Mouse (Mus musculus) thymus, adult 2 months (tissue): ENCODE measurements around the gene Hist1h1c.

Experiments used
- CTCF ChIP-seq: fragments of 200-500 bp; IDR thresholded peaks from 2 replicates; pipeline ENCODE4 v1.5.1; 2012; ENCODE audit warnings: mild to moderate bottlenecking, control low read depth, low read length, moderate library complexity, borderline replicate concordance; ENCODE audit not compliant: control insufficient read depth, poor library complexity, insufficient read depth; ENCODE audit errors: extremely low read depth
- POLR2A ChIP-seq: fragments of 200-500 bp; IDR thresholded peaks from 2 replicates; pipeline ENCODE4 v1.6.1; 2012; ENCODE audit warnings: mild to moderate bottlenecking, low read length, control low read depth, moderate library complexity; ENCODE audit not compliant: control insufficient read depth, poor library complexity, insufficient read depth; ENCODE audit errors: extremely low read depth

DNA sequence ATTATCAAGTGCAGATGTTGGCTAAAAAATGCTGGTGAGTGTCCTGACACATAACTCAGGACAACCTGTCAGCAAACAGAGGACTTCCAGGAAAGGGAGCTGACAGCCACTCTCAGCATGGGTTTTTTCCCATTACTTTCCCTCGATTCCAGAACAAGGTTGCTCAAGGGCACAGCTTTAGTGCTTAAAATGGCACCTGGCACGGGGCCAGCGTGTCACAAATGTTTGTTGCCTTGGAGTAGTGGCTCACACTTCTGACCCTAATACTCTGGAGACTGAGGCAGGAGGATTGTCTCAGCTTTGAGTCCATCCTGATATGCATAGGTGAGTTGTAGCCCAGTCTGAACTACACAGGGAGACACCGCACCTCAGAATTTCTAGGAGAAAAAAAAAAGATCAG lies 30.0 kb upstream of the Hist1h1c start:
- no peak for TF ChIP-seq CTCF
- TF ChIP-seq POLR2A, result no peak
